Mouse (Mus musculus) C2C12 (cell line): ENCODE measurements around the gene Upp2.

Experiments
- CEBPB ChIP-seq: IDR thresholded peaks from one replicate; pipeline ENCODE4 v1.6.1; 2011; ENCODE audit warnings: low read depth, mild to moderate bottlenecking, control low read depth, moderate library complexity
- CTCF ChIP-seq: IDR thresholded peaks from one replicate; pipeline ENCODE4 v1.5.1; 2011; ENCODE audit not compliant: control insufficient read depth, insufficient read depth, insufficient read length
- MAX ChIP-seq: IDR thresholded peaks from one replicate; pipeline ENCODE4 v1.6.1; 2011; ENCODE audit warnings: mild to moderate bottlenecking, control low read depth
- USF1 ChIP-seq: IDR thresholded peaks from one replicate; pipeline ENCODE4 v1.6.1; 2011; ENCODE audit warnings: low read depth, mild to moderate bottlenecking, control low read depth, moderate library complexity

- no peak for TF ChIP-seq CTCF
- no peak for TF ChIP-seq CEBPB
- no peak for TF ChIP-seq USF1
- no peak for TF ChIP-seq MAX
These were observed 227.4 kb downstream of the Upp2 start for GRCm38 (mm10) chr2:58794489-58794888.
